Mouse (Mus musculus): ENCODE measurements at regions not wholly inside any gene's neighbourhood (a gene's known extent, or its start where the extent isn't known, plus 50 kb on each side); places are given as distances from the start of the nearest gene placed in this dataset.

- no peak overlapping the region for H3K4me3 ChIP-seq (ENCODE audit: control insufficient read depth in 1 of 2, insufficient read depth in 1 of 2, low read depth in 2 of 2, low read length in 2 of 2)
These were observed 272.2 kb upstream of the Eef2kmt start for GRCm38 (mm10) chr16:5527936-5528335.

GRCm38 (mm10) chr16:5524375-5524774 lies 268.6 kb upstream of the Eef2kmt start:
- Histone ChIP-seq H3K4me3 (ENCODE audit: control insufficient read depth in 1 of 2, insufficient read depth in 1 of 2, low read depth in 2 of 2, low read length in 2 of 2) (no peak overlapping the region), H3K79me2 (ENCODE audit: control insufficient read depth, insufficient read depth, low read length, poor library complexity) (no peaks in the 10 kb centered on the region), H3K9ac (ENCODE audit: control insufficient read depth, low read depth, low read length, poor library complexity, severe bottlenecking) (no peak overlapping the region), H3K27ac (ENCODE audit: control insufficient read depth, low read depth, low read length) (no peak overlapping the region), H3K9me3 (replicated peaks; ENCODE audit: insufficient read depth, low read length) (no peaks in the 10 kb centered on the region), H3K4me1 (ENCODE audit: control insufficient read depth in 1 of 2, insufficient read depth in 2 of 2, low read length in 2 of 2) (no peaks in the 10 kb centered on the region), H3K27me3 (ENCODE audit: control insufficient read depth in 1 of 2, insufficient read depth in 2 of 2, low read length in 2 of 2) (no peaks in the 10 kb centered on the region), H3K36me3 (ENCODE audit: control insufficient read depth in 1 of 2, insufficient read depth in 2 of 2, low read length in 2 of 2) (no peaks in the 10 kb centered on the region)
- DNase-seq (ENCODE audit: low read depth, low spot score): no peak
- TF ChIP-seq POLR2AphosphoS2 (IDR thresholded peaks at IDR 0.05; ENCODE audit: low read length) (no peak), GABPA (IDR thresholded peaks at IDR 0.05; ENCODE audit: low read depth, low read length) (no peak), TAL1 (IDR thresholded peaks at IDR 0.05; ENCODE audit: low read length) (no peak), JUND (IDR thresholded peaks at IDR 0.05; ENCODE audit: low read depth, low read length) (no peak), POLR2AphosphoS5 (IDR thresholded peaks at IDR 0.05; ENCODE audit: borderline replicate concordance, low read depth, low read length) (no peak), USF1 (IDR thresholded peaks at IDR 0.05; ENCODE audit: low read depth, low read length) (no peak), MAFK (IDR thresholded peaks at IDR 0.05; ENCODE audit: borderline replicate concordance, low read depth, low read length) (no peak), MXI1 (IDR thresholded peaks at IDR 0.05; ENCODE audit: low read depth, low read length) (no peak), MEF2A (IDR thresholded peaks at IDR 0.05; ENCODE audit: extremely low read depth, insufficient replicate concordance, low read depth, low read length, poor library complexity, severe bottlenecking) (no peak), MAX (IDR thresholded peaks at IDR 0.05; ENCODE audit: low read length) (no peak), NELFE (IDR thresholded peaks at IDR 0.05; ENCODE audit: low read depth, low read length) (no peak), MYC (IDR thresholded peaks at IDR 0.05; ENCODE audit: low read depth, low read length) (no peak), ZNF384 (IDR thresholded peaks at IDR 0.05; ENCODE audit: low read depth, low read length) (no peak), ETS1 (IDR thresholded peaks at IDR 0.05; ENCODE audit: low read depth, low read length) (no peak), SMC3 (IDR thresholded peaks at IDR 0.05; ENCODE audit: low read depth, low read length) (no peak), CHD2 (IDR thresholded peaks at IDR 0.05; ENCODE audit: low read length) (no peak), GATA1 (IDR thresholded peaks at IDR 0.05; ENCODE audit: low read depth, low read length) (no peak), POLR2A (IDR thresholded peaks at IDR 0.05; ENCODE audit: control insufficient read depth in 1 of 2, insufficient read depth in 1 of 2, low read depth in 1 of 2, low read length in 2 of 2, poor library complexity in 1 of 2) (no peak)

More at GRCm38 (mm10) chr16:5527936-5528335, 272.2 kb upstream of the Eef2kmt start:
- no peaks in the 10 kb centered on the region for H3K9me3 ChIP-seq (replicated peaks; ENCODE audit: insufficient read depth, low read length)
- H3K27ac ChIP-seq (ENCODE audit: control insufficient read depth, low read depth, low read length): no peak overlapping the region
- H3K9ac ChIP-seq (ENCODE audit: control insufficient read depth, low read depth, low read length, poor library complexity, severe bottlenecking): no peak overlapping the region
- H3K36me3 ChIP-seq (ENCODE audit: control insufficient read depth in 1 of 2, insufficient read depth in 2 of 2, low read length in 2 of 2): no peaks in the 10 kb centered on the region
- no peaks in the 10 kb centered on the region for H3K4me1 ChIP-seq (ENCODE audit: control insufficient read depth in 1 of 2, insufficient read depth in 2 of 2, low read length in 2 of 2)
- H3K79me2 ChIP-seq (ENCODE audit: control insufficient read depth, insufficient read depth, low read length, poor library complexity): no peaks in the 10 kb centered on the region
- TF ChIP-seq MYB (IDR thresholded peaks at IDR 0.05; ENCODE audit: low read depth, low read length): no peak
- TF ChIP-seq TBP (IDR thresholded peaks at IDR 0.05; ENCODE audit: low read depth, low read length): no peak
- no peak for TF ChIP-seq POLR2A (IDR thresholded peaks at IDR 0.05; ENCODE audit: control insufficient read depth in 1 of 2, insufficient read depth in 1 of 2, low read depth in 1 of 2, low read length in 2 of 2, poor library complexity in 1 of 2)
- TF ChIP-seq MAZ (IDR thresholded peaks at IDR 0.05; ENCODE audit: low read depth, low read length): no peak
- TF ChIP-seq NELFE (IDR thresholded peaks at IDR 0.05; ENCODE audit: low read depth, low read length): no peak
- no peak for TF ChIP-seq CTCF (IDR thresholded peaks at IDR 0.05 in 2 of 3, conservative IDR thresholded peaks at IDR 0.05 in 1 of 3; ENCODE audit: control insufficient read depth in 1 of 3, insufficient read depth in 1 of 3, low read depth in 2 of 3, low read length in 3 of 3, poor library complexity in 1 of 3, severe bottlenecking in 1 of 3)
- TF ChIP-seq BHLHE40 (IDR thresholded peaks at IDR 0.05; ENCODE audit: borderline replicate concordance, low read depth, low read length): no peak
- TF ChIP-seq ETS1 (IDR thresholded peaks at IDR 0.05; ENCODE audit: low read depth, low read length): no peak
- TF ChIP-seq HCFC1 (IDR thresholded peaks at IDR 0.05; ENCODE audit: low read depth, low read length): no peak
- no peak for TF ChIP-seq NRF1 (IDR thresholded peaks at IDR 0.05; ENCODE audit: insufficient read depth, low read depth, low read length, poor library complexity, severe bottlenecking)
- TF ChIP-seq TAL1 (IDR thresholded peaks at IDR 0.05; ENCODE audit: low read length): no peak
- TF ChIP-seq ZC3H11A (IDR thresholded peaks at IDR 0.05; ENCODE audit: low read depth, low read length): no peak
- TF ChIP-seq ELF1 (IDR thresholded peaks at IDR 0.05; ENCODE audit: low read depth, low read length): no peak
- TF ChIP-seq JUND (IDR thresholded peaks at IDR 0.05; ENCODE audit: low read depth, low read length): no peak
- TF ChIP-seq MEF2A (IDR thresholded peaks at IDR 0.05; ENCODE audit: extremely low read depth, insufficient replicate concordance, low read depth, low read length, poor library complexity, severe bottlenecking): no peak
- TF ChIP-seq USF1 (IDR thresholded peaks at IDR 0.05; ENCODE audit: low read depth, low read length): no peak
- TF ChIP-seq RCOR1 (IDR thresholded peaks at IDR 0.05; ENCODE audit: low read depth, low read length): no peak
- no peak for TF ChIP-seq EP300 (IDR thresholded peaks at IDR 0.05; ENCODE audit: low read depth in 1 of 2, low read length in 2 of 2)
- no peak for TF ChIP-seq MAX (IDR thresholded peaks at IDR 0.05; ENCODE audit: low read length)
- no peak for DNase-seq (ENCODE audit: low read depth, low spot score)
- H3K27me3 ChIP-seq (ENCODE audit: control insufficient read depth in 1 of 2, insufficient read depth in 2 of 2, low read length in 2 of 2): no peaks in the 10 kb centered on the region
